Mouse (Mus musculus) R1 (cell line): ENCODE data around the gene Fstl3.
"Not testable (repeated sequence)": the region's sequence is repeated elsewhere in the genome, so short reads cannot be mapped to it uniquely, and the experiment has no call there.

Source experiments
- DNase-seq: peaks from one replicate; pipeline ENCODE4 v3.0.0-alpha.2; 2018; ENCODE audit warnings: low read depth, low spot score

Gene Fstl3

DNA sequence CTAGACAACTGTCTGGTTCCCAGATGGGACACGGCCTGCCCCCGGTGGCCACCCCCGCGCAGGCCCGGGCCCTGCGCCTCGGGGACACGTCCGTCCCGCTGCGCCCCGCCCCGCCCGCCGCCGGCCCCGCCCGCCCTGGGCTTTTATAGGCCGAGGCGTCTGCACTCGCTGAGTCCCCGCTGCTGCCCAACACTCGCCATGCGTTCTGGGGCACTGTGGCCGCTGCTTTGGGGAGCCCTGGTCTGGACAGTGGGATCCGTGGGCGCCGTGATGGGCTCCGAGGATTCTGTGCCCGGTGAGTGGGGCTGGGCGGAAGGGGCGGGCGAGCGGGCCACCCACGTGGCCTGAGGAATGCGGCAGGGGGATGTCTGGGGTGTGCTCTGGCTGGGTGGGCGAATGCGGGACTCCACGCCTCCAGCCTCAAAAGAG lies at the start of gene Fstl3:
Fstl3 (plus strand) TSS at position 170 of the 429 bp plus-strand sequence.
- DNase-seq: no peak

DNA sequence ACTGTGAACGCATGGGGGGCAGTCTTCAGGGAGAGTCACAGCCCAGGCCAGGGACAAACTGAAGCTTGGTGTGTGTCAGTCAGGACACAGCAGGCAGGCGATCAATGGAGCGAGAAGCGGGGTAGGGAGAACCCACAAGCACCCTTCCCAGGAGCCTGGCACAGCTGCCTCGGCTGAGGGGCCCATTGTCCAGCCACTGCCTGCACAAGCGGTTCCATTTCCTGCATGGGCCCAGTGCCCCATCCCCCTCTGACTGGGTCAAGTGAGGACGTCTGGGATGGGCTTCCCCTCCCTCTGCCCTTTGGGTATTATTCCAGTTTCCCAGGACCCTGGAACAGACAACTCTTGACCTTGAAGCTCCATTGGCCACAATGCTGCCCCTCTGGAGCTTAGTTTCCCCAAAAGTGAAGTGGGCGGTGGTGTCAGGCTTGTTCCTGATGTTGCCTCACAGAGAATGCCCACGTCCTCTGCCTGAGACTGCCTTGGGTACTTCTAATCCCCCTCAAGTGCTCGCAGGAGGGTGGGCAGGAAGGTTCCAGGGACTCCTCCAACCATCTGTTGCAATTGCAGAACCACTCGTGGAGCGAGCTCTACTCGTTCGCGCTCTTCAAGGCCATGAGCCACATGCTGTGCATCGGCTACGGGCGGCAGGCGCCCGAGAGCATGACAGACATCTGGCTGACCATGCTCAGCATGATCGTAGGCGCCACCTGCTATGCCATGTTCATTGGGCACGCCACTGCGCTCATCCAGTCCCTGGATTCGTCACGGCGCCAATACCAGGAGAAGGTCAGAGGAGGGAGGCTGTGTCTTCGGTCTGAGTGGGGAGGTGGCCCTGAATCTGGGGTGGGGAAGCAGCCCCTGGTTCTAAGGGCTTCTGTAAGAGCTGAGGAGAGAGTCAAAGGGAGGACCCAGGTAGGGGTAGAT lies 48.5 kb upstream of the Fstl3 start:
- DNase-seq: no peak

DNA sequence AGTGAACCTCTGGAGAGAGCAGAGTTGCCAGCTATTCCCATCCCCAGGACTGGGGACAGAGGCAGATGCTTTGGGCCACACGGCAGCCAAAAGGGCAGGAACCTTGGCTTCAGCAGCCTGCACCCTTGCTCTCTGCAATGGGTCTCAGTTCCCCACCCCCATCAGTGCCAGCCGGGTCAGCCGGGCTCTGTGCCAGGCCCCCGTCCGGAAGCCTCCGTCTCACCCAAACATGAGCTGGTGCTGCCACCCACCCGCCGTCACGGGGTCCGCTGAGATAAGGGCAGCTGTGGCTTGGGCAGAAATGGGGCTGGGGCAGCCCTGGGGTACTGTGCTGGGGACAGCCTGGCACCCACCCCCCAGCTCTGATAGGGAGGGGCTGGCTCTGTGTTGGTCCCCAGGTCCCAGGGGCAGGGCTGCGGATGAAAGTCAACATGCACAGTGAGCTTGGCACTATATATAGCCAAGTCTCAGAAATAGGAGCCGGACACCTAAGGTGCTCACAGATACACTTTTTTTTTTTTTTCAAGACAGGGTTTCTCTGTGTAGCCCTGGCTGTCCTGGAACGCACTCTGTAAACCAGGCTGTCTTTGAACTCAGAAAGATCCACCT lies 47.6 kb upstream of the Fstl3 start:
- DNase-seq: no peak

DNA sequence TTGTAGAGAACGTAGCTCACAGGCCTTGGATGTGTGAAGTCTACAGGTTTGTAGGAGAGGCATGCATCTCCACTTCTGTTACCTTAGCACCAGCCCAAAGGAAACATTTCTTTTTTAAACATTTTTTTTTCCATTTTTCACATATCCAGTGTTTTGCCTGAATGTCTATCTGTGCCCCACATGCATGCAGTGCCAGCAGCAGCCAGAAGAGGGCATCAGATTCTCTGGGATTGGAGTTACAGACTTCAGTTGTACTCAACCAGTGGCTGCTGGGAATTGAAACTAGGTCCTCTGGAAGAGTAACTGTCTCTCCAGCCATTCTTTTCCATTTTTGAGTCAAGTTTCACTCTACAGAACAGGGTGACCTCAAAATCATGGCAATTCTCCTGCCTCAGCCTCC lies 44.6 kb upstream of the Fstl3 start:
- DNase-seq: peak; percentile 70

DNA sequence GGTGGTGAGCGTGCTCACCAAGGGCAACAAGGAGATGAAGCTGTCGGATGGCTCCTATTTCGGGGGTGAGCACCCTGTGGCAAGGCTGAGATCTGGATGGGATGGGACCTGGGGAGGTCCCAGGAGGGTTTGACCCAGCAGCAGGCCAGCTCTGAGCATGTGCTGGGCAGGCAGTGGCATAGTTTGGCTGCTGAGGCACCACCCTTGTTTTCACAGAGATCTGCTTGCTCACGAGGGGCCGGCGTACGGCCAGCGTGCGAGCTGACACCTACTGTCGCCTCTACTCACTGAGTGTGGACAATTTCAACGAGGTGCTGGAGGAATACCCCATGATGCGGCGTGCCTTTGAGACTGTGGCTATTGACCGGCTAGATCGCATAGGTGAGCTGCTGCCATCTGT lies 43.2 kb upstream of the Fstl3 start:
- no peak for DNase-seq

DNA sequence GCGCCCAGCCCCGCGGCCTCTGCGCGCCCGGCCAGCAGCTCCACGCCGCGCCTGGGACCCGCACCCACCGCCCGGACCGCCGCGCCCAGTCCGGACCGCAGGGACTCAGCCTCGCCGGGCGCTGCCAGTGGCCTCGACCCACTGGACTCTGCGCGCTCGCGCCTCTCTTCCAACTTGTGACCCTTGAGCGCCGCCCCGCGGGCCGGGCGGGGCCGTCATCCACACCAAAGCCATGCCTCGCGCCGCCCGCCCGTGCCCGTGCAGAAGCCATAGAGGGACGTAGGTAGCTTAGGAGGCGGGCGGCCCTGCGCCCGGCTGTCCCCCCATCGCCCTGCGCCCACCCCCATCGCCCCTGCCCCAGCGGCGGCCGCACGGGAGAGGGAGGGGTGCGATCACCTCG lies 41.7 kb upstream of the Fstl3 start:
- DNase-seq: peak; percentile 40

DNA sequence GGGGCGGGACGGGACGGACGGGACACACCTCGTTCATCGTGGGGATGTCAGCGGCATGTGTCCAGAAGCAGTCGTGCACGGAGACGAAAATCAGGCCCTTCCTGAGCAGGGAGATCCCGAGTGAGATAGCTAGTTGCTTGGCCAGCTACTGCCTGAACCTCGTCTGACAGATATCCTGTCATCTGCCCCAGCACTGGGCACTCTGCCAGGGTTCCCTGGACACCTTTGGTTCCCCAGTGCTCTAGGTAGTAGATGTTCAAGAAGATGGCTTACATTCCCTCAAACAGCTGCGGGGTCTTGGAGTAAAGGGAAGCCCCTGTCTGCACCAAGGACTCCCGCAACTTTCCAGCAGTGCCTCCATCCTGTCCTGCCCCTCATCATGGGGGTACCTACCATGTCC lies 40.4 kb upstream of the Fstl3 start:
- DNase-seq: no peak

DNA sequence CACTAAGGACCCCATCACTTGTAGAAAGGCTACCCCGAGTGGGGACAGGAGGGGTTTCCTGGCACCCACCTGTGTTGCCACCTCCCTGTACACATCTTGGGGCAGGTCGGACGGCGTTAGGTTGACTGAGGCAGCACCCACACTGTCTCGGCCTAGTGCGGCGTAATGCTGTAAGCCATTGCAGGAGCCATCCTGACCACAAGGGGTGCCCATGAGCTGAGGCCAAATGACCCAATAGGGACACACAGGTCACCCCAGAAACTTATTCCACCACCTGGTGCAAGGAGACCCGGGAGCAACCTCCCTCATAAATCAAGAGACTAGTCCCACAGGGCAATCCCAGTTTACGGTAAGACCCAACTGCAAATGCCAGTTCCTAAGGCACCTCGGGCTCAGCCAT lies 38.8 kb upstream of the Fstl3 start:
- DNase-seq: peak; percentile 71

DNA sequence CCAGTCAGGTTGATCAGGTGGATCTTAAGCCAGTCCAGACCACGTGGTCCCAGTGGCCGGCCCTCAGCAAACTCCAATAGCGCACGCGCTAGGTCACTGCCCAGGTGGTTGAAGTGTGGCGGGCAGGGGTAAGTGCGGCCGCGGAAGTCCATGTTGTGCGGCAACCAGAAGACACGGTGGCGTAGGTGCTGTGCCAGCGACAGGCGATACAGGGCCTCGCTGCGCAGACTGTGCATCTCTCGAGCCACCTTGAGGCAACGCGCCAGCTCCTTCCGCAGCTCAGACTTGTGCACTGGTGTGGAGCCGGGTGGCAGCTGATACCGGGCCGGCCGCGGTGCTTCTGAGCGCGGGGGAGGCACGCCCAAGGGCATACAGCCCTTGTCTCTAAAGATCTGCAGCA lies 37.8 kb upstream of the Fstl3 start:
- peak; percentile 77 for DNase-seq

DNA sequence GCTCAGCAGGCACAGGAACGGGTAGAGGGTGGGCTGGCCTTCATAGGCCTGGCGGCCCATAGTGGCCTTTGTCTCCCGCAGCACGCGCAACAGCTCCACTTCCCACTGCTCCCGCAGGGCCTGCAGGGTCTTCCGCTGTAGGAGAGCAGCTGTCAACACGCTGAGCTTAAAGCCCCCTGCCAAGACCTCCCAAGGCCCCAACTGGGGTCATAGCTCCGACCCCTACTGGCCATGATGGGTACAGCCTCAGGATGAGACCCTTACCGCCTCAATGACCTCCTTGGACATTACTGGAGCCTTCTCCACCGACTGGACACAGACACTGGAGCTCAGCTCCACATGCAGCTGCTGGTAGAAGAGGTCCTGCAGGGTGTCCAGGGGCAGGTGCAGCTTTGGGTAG lies 36.2 kb upstream of the Fstl3 start:
- peak; percentile 39 for DNase-seq

DNA sequence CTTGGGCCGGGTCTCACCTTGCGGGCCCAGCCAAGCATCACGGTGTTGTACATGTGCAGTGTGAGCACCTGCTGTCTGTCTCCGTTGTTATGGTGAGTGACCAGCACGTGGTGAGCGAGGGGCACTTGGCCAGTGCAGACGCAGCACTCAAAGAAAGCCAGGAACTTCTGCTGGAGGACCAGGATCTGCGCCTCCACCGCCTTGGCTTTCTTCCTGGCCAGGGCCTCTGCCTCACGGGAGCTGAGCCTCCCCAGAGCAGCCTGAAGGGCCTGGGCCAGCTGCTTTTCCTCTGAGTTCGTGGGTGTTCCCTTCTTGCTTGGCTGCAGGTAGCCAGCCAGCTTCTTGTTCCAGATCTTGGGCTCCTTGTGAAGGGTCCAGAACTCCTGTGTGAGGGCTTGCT lies 33.9 kb upstream of the Fstl3 start:
- DNase-seq: no peak

DNA sequence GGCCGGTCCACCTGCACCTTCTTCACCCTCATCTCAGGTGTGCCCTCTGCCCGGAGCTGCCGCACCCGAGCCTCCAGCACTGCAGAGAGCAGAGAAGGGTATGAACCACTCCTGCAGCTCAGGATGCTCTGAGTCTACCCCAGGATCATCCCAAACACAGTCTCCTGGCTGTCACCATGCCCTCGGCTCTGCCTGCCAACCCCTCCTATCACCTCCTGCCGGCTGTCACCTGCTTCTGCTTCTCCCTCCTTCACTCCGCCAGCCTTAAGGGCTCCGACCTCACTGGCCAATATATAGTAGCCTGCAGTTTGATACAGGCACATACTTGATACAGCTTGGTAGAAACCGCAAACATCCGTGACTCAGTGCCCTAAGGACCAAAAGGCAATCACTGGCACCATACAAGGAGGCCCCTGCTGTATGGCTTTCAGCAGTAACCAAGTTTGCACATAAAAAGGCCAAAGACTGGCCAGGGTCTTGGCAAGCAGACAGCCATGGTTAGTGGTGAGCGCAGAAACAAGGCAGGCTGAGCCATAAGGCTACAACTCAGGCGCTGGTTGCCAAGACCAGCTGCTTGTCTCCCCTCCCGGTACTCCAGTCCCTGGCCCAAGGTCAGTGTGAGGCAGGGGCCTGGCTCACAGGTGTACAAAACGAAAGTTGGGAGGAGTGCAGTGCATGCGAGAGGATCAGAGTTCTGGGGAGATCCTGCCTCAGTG lies 33.3 kb upstream of the Fstl3 start:
- DNase-seq: no peak

DNA sequence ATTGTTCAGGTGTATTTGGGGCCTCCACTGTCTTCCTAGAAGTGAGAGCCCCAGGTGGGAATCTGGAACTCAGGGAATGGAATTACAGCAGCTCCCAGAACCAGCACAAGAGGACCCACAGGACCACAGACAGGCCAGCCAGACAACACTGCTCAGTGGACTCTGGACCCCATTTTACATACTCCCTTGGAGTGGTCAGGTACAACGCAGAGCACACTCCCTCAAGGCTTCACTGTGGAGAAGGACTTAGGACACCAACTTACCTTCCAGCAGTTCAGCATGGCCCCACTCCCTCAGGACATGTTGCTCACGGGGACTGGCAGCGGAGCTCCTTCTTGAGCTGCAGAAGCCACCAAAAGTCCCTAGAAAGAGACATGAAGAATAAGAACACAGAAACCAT lies 31.7 kb upstream of the Fstl3 start:
- no peak for DNase-seq

DNA sequence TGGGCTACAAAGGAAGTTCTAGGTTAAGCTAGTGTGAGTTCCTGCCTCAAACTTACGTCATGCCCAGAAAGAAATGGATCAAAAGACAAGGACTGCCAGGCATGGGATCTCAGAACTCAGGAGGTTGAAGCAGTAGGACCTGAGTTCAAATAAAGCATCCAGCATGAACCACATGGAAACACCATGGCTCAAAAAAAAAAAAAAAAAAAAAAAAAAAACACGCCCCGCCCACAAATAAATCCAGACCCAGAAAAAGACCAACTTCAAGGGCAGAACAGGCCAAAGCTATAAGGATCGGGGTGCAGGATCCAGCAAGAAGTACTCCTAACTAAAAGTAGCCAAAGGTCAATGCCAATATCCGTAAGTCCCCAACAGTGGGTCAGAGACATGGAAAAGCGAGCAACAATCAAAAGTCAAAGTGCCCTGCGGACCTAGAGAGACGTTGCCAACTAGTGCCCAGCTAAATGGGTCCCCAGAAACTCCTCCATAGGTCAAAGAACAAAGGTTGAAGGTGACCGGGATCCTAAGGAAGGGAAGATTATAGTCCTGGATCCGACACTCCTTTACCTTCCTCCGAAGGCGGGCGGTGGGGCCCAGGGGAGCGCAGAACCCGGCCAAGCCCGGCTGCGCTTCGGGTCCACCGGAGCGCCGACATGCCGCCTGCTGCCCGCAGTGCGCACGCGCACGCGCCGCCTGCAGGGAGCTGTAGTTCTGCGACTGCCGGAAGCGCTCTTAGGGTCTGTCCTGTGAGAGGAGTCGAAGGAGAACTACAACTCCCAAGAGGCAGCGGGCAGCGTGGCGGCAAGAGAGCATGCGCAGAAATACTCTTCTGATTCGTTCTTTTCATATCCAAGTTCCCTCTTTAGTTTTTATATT lies 30.9 kb upstream of the Fstl3 start, which contains the start of gene Polrmt:
Polrmt (minus strand) TSS at position 684 of the 876 bp plus-strand sequence.
- peak; percentile 99 for DNase-seq

DNA sequence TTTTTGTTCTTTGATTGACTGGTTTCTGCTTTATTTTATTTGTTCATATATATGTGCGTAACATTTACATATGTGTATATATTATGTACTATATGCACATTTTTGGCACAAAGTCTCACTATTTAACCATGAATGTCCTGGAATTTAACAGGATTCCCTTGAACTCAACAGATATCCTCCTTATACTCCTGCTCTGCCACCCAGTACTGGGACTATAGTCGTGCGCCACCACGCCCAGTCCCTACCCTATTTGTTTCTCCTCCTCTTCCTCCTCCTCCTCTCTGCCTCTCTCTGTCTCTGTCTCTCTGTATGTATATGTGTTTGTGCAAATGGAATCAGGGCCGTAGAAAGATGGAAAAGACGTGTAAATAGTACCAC lies 30.3 kb upstream of the Fstl3 start:
- no peak for DNase-seq

DNA sequence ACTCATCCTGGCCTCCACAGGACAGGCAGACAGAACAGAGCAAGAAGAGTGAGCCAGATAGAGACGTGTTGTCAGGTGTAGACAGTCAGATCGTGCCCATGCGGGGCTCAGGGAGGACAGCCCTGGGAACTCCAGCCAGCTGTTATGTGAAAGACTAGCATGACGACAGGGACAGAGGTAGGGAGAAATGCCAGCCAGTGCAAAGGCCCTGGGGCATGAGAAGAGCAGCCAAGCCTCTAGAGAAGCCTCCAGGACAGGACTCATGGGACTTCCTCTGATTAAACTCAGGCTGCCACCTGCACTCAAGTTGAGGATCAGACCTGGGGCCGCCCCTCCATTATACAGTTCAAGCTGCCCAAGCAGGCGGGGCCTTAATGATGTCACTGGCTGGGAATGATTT lies 28.6 kb upstream of the Fstl3 start:
- no peak for DNase-seq

DNA sequence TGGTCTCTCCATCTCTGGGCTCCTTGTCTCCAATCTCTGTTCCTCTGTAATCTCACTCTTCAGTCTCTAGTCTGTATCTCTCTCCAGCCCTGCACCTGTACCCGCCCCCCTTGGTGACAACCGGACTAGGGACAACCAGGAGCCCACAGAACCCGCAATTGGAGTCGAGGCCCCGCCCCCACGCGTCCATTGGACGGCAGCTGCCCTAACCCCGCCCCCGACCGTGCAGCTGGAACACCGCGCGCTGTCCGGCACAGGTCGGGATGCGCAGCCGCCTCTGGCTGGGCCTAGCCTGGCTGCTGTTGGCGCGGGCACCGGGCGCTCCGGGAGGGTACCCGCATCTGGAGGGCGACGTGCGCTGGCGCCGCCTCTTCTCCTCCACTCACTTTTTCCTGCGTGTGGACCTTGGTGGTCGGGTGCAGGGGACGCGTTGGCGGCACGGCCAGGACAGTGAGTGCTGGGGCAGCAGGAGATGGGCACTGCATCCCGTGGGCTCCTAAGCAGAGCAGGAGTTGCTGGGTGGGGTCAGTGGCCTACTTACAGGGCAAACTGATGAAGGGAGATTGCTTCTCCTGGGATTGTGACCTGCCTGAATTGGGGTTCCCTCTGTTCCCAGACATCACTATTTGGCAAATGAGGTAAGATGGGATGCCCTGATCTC lies 22.1 kb upstream of the Fstl3 start, which contains the start of gene Fgf22:
Fgf22 (plus strand) TSS at position 221 of the 661 bp plus-strand sequence.
- peak; percentile 87 for DNase-seq

DNA sequence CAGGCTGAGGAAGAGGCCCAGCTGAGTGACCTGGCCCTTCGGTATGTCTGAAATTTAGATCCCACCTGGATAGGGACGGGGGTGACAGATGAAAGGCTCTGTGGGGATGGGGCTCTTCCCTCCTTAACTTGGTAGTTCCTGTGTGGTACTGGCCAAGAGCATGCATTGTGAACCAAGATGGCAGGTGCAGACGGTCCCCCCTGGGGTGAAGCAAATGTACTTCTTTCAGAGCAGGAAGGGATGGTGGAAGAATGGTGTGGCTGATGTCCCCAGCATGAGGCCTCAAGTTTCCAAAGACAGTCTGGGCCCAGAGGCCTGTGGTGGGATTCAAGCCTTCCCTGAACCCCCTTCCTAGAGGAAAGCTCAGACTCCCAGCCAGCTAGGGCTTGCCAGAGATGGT lies 21.2 kb upstream of the Fstl3 start:
- peak; percentile 57 for DNase-seq

DNA sequence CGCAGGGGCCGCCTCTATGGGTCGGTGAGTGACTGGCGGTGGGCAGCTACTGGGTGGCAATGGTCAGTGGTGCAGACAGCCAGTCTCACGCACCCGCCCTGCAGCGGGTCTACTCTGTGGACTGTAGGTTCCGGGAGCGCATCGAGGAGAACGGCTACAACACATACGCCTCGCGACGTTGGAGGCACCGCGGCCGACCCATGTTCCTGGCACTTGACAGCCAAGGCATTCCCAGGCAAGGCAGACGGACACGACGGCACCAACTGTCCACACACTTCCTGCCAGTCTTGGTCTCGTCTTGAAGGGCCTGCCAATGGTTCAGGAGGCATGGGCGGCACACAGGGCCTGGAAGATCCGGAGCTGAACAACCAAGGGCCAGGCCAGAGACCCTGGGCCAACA lies 20.4 kb upstream of the Fstl3 start:
- no peak for DNase-seq

DNA sequence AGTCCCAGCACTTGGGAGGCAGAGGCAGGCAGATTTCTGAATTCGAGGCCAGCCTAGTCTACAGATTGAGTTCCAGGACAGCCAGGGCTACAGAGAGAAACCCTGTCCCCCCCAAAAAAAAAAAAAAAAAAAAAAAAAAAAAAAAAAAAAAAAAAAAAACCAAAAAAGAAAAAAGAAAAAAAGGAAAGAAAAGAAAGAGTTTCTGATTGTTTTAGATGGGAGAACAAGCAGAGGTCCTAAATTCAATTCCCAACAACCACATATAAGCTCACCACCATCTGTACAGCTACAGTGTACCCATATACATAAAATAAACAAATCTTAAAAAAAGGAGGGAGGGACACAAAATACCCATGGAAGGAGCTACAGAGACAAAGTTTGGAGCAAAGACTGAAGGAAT lies 17.4 kb upstream of the Fstl3 start:
- not testable (repeated sequence) for DNase-seq
